Mouse (Mus musculus): ENCODE results near the gene Nt5dc3. TPM values are rescaled to one million over a fixed set of nuclear protein-coding genes. Genes with fewer than 3 reads are reported as not detected.
A peak's percentile ranks its signal among the peaks of the same experiment; 100 is the strongest.

Gene Nt5dc3
- polyA plus RNA-seq, 3 experiments from 2014 or later, result 0.68 to 1.9 (median 1.2) TPM

- ATAC-seq, result peak; percentile 8
Measured at GRCm38 (mm10) chr10:86779117-86779755, 431 bp downstream of the Nt5dc3 start.

- ATAC-seq, result no peak
Measured at GRCm38 (mm10) chr10:86779816-86780500, 1.2 kb downstream of the Nt5dc3 start.

- no peak for ATAC-seq
Measured at GRCm38 (mm10) chr10:86781641-86782040, 2.8 kb downstream of the Nt5dc3 start.

- ATAC-seq, result no peak
Measured at GRCm38 (mm10) chr10:86782656-86783055, 3.9 kb downstream of the Nt5dc3 start.

GRCm38 (mm10) chr10:86783561-86783960, 4.8 kb downstream of the Nt5dc3 start:
- no peak for ATAC-seq

- ATAC-seq, result no peak
Measured at GRCm38 (mm10) chr10:86784126-86784675, 5.4 kb downstream of the Nt5dc3 start.

- no peak for ATAC-seq
Measured at GRCm38 (mm10) chr10:86785396-86785795, 6.6 kb downstream of the Nt5dc3 start.

GRCm38 (mm10) chr10:86786083-86786482, 7.3 kb downstream of the Nt5dc3 start:
- ATAC-seq, result no peak

GRCm38 (mm10) chr10:86788193-86788592, 9.4 kb downstream of the Nt5dc3 start:
- no peak for ATAC-seq

GRCm38 (mm10) chr10:86789146-86789672, 10.4 kb downstream of the Nt5dc3 start:
- ATAC-seq, result no peak

GRCm38 (mm10) chr10:86791507-86792184, 12.8 kb downstream of the Nt5dc3 start:
- no peak for ATAC-seq

- no peak for ATAC-seq
Measured at GRCm38 (mm10) chr10:86793509-86793951, 14.7 kb downstream of the Nt5dc3 start.

GRCm38 (mm10) chr10:86794196-86794595, 15.4 kb downstream of the Nt5dc3 start:
- peak; percentile 28 for ATAC-seq

GRCm38 (mm10) chr10:86794794-86795535, 16.2 kb downstream of the Nt5dc3 start:
- ATAC-seq, result peak; percentile 81

- no peak for ATAC-seq
Measured at GRCm38 (mm10) chr10:86796073-86796741, 17.4 kb downstream of the Nt5dc3 start.

GRCm38 (mm10) chr10:86807362-86807761, 28.6 kb downstream of the Nt5dc3 start:
- ATAC-seq, result no peak

GRCm38 (mm10) chr10:86808013-86808758, 29.4 kb downstream of the Nt5dc3 start:
- ATAC-seq, result no peak

GRCm38 (mm10) chr10:86810000-86810399, 31.2 kb downstream of the Nt5dc3 start:
- ATAC-seq, result peak; percentile 56

- ATAC-seq, result no peak
Measured at GRCm38 (mm10) chr10:86810612-86811011, 31.8 kb downstream of the Nt5dc3 start.

GRCm38 (mm10) chr10:86814292-86815131, 35.7 kb downstream of the Nt5dc3 start:
- ATAC-seq, result no peak

Measured in inflammation-experienced regulatory T-cells, adult 6 months (primary cell).